Mouse (Mus musculus): ENCODE data around the gene Prkg2.

Prkg2 gene

GRCm38 (mm10) chr5:98966679-98967078, 70.5 kb downstream of the Prkg2 start:
- DNase-seq = no peak

- DNase-seq = no peak
These were observed 72.0 kb downstream of the Prkg2 start for GRCm38 (mm10) chr5:98965139-98965538.

GRCm38 (mm10) chr5:98964367-98964766, 72.8 kb downstream of the Prkg2 start:
- DNase-seq = no peak

GRCm38 (mm10) chr5:98962472-98962871, 74.7 kb downstream of the Prkg2 start:
- no peak for DNase-seq

- no peak for DNase-seq
These were observed 81.6 kb downstream of the Prkg2 start for GRCm38 (mm10) chr5:98955576-98955975.

GRCm38 (mm10) chr5:98953386-98953785, 83.8 kb downstream of the Prkg2 start:
- no peak for DNase-seq

- no peak for DNase-seq
These were observed 85.6 kb downstream of the Prkg2 start for GRCm38 (mm10) chr5:98951566-98951965.

GRCm38 (mm10) chr5:98950495-98951092, 86.6 kb downstream of the Prkg2 start:
- no peak for DNase-seq

- DNase-seq = no peak
These were observed 87.4 kb downstream of the Prkg2 start for GRCm38 (mm10) chr5:98949784-98950183.

GRCm38 (mm10) chr5:98946656-98947055, 90.5 kb downstream of the Prkg2 start:
- DNase-seq = no peak

- no peak for DNase-seq
These were observed 91.0 kb downstream of the Prkg2 start for GRCm38 (mm10) chr5:98946117-98946620.

GRCm38 (mm10) chr5:98943776-98944175, 93.4 kb downstream of the Prkg2 start:
- no peak for DNase-seq

GRCm38 (mm10) chr5:98940731-98941130, 96.4 kb downstream of the Prkg2 start:
- no peak for DNase-seq

- DNase-seq = no peak
These were observed 97.4 kb downstream of the Prkg2 start for GRCm38 (mm10) chr5:98939631-98940208.

GRCm38 (mm10) chr5:98939116-98939515, 98.0 kb downstream of the Prkg2 start:
- DNase-seq = no peak

- DNase-seq = no peak
These were observed 99.3 kb downstream of the Prkg2 start for GRCm38 (mm10) chr5:98937879-98938278.

GRCm38 (mm10) chr5:98936650-98937049, 100.5 kb downstream of the Prkg2 start:
- DNase-seq = no peak

- DNase-seq = no peak
These were observed 101.2 kb downstream of the Prkg2 start for GRCm38 (mm10) chr5:98935930-98936329.

GRCm38 (mm10) chr5:98922921-98923320, 114.2 kb downstream of the Prkg2 start:
- no peak for DNase-seq

GRCm38 (mm10) chr5:98921608-98922007, 115.5 kb downstream of the Prkg2 start:
- no peak for DNase-seq

GRCm38 (mm10) chr5:98918716-98919115, 118.4 kb downstream of the Prkg2 start:
- no peak for DNase-seq

- DNase-seq = no peak
These were observed 134.8 kb downstream of the Prkg2 start for GRCm38 (mm10) chr5:98902339-98902738.

- peak; percentile 22 for DNase-seq
These were observed 136.2 kb downstream of the Prkg2 start for GRCm38 (mm10) chr5:98900926-98901325.

GRCm38 (mm10) chr5:98897946-98898345, 139.2 kb downstream of the Prkg2 start:
- DNase-seq = no peak

GRCm38 (mm10) chr5:98894281-98894680, 142.9 kb downstream of the Prkg2 start:
- no peak for DNase-seq
